Mouse (Mus musculus) right cerebral cortex, postnatal 4 days (tissue): ENCODE data around the gene Ank3.

Source experiments
- DNase-seq: peaks from one replicate; pipeline ENCODE4 v3.0.0-alpha.2; 2022

The Ank3 gene

GRCm38 (mm10) chr10:69686336-69686735, 287.8 kb downstream of the Ank3 start:
- no peak for DNase-seq

- no peak for DNase-seq
Observed at GRCm38 (mm10) chr10:69689096-69689495, 290.5 kb downstream of the Ank3 start.

- DNase-seq, result no peak
Observed at GRCm38 (mm10) chr10:69690131-69690960, 291.8 kb downstream of the Ank3 start.

- no peak for DNase-seq
Observed at GRCm38 (mm10) chr10:69690961-69691451, 292.4 kb downstream of the Ank3 start.

- no peak for DNase-seq
Observed at GRCm38 (mm10) chr10:69696019-69696418, 297.4 kb downstream of the Ank3 start.

GRCm38 (mm10) chr10:69698699-69699098, 300.1 kb downstream of the Ank3 start:
- no peak for DNase-seq

GRCm38 (mm10) chr10:69701226-69701625, 302.7 kb downstream of the Ank3 start:
- DNase-seq, result no peak

- DNase-seq, result peak; percentile 37
Observed at GRCm38 (mm10) chr10:69705806-69706768, 307.5 kb downstream of the Ank3 start.

GRCm38 (mm10) chr10:69706851-69707788, 308.5 kb downstream of the Ank3 start:
- no peak for DNase-seq

GRCm38 (mm10) chr10:69707844-69708550, 309.4 kb downstream of the Ank3 start:
- no peak for DNase-seq

- DNase-seq, result no peak
Observed at GRCm38 (mm10) chr10:69709631-69710030, 311.1 kb downstream of the Ank3 start.

GRCm38 (mm10) chr10:69710802-69711201, 312.2 kb downstream of the Ank3 start:
- DNase-seq, result no peak

- no peak for DNase-seq
Observed at GRCm38 (mm10) chr10:69716907-69717306, 318.3 kb downstream of the Ank3 start.

GRCm38 (mm10) chr10:69719421-69719820, 320.8 kb downstream of the Ank3 start:
- DNase-seq, result no peak

- DNase-seq, result peak; percentile 48
Observed at GRCm38 (mm10) chr10:69719901-69720415, 321.4 kb downstream of the Ank3 start.

GRCm38 (mm10) chr10:69720452-69720851, 321.9 kb downstream of the Ank3 start:
- no peak for DNase-seq

GRCm38 (mm10) chr10:69720899-69721490, 322.4 kb downstream of the Ank3 start:
- no peak for DNase-seq

- no peak for DNase-seq
Observed at GRCm38 (mm10) chr10:69724159-69724558, 325.6 kb downstream of the Ank3 start.

- no peak for DNase-seq
Observed at GRCm38 (mm10) chr10:69725078-69725477, 326.5 kb downstream of the Ank3 start.

- DNase-seq, result no peak
Observed at GRCm38 (mm10) chr10:69726265-69726664, 327.7 kb downstream of the Ank3 start.

GRCm38 (mm10) chr10:69726806-69727205, 328.2 kb downstream of the Ank3 start:
- DNase-seq, result no peak
